Mouse (Mus musculus) gastrocnemius, adult 8-10 months (tissue): ENCODE measurements around the gene Gm853. TPM values are rescaled to one million over a fixed set of nuclear protein-coding genes. Genes with fewer than 3 reads are reported as not detected.

ENCODE experiments used
- DNase-seq, 2 experiments: peaks; one replicate each; pipeline ENCODE4 v3.0.0; 2022; ENCODE audit warnings: low spot score in 2 of 2
- total RNA-seq, 4 experiments: library from RNA; stranded (reverse); gene quantifications; 2 replicates each; pipeline ENCODE4 v1.2.4; 2022

Gm853 gene
- total RNA-seq, 4 experiments from 2014 or later = not detected

- no peak for DNase-seq
These were observed 6.8 kb downstream of the Gm853 start for GRCm38 (mm10) chr4:130215392-130215791.

GRCm38 (mm10) chr4:130213857-130214256, 8.3 kb downstream of the Gm853 start:
- no peak for DNase-seq

GRCm38 (mm10) chr4:130213197-130213596, 9.0 kb downstream of the Gm853 start:
- DNase-seq = no peak

GRCm38 (mm10) chr4:130212421-130212820, 9.8 kb downstream of the Gm853 start:
- DNase-seq = no peak

- no peak for DNase-seq
These were observed 10.3 kb downstream of the Gm853 start for GRCm38 (mm10) chr4:130211870-130212269.

- peak; percentile 59 to 71 for DNase-seq
These were observed 23.2 kb downstream of the Gm853 start for GRCm38 (mm10) chr4:130198694-130199670.

- DNase-seq = no peak
These were observed 25.7 kb downstream of the Gm853 start for GRCm38 (mm10) chr4:130196542-130196941.

GRCm38 (mm10) chr4:130195924-130196323, 26.3 kb downstream of the Gm853 start:
- no peak for DNase-seq

GRCm38 (mm10) chr4:130192266-130192665, 29.9 kb downstream of the Gm853 start:
- DNase-seq = no peak

- DNase-seq = no peak
These were observed 32.6 kb downstream of the Gm853 start for GRCm38 (mm10) chr4:130189606-130190005.

- DNase-seq = peak in 1 of 2 experiments; percentile 51
These were observed 33.3 kb downstream of the Gm853 start for GRCm38 (mm10) chr4:130188806-130189297.

GRCm38 (mm10) chr4:130186891-130187290, 35.3 kb downstream of the Gm853 start:
- no peak for DNase-seq

GRCm38 (mm10) chr4:130186450-130186849, 35.8 kb downstream of the Gm853 start:
- no peak for DNase-seq

GRCm38 (mm10) chr4:130183879-130184278, 38.3 kb downstream of the Gm853 start:
- DNase-seq = no peak

GRCm38 (mm10) chr4:130183023-130183422, 39.2 kb downstream of the Gm853 start:
- DNase-seq = no peak

- DNase-seq = no peak
These were observed 40.3 kb downstream of the Gm853 start for GRCm38 (mm10) chr4:130181886-130182285.

- DNase-seq = no peak
These were observed 41.1 kb downstream of the Gm853 start for GRCm38 (mm10) chr4:130180909-130181602.

GRCm38 (mm10) chr4:130179876-130180275, 42.3 kb downstream of the Gm853 start:
- no peak for DNase-seq

- no peak for DNase-seq
These were observed 44.7 kb downstream of the Gm853 start for GRCm38 (mm10) chr4:130177536-130177935.

GRCm38 (mm10) chr4:130177087-130177486, 45.1 kb downstream of the Gm853 start:
- no peak for DNase-seq

GRCm38 (mm10) chr4:130176156-130176720, 46.0 kb downstream of the Gm853 start:
- no peak for DNase-seq
